Mouse (Mus musculus): ENCODE results near the gene E130208F15Rik. TPM values are rescaled to one million over a fixed set of nuclear protein-coding genes. Genes with fewer than 3 reads are reported as not detected.

E130208F15Rik gene
- polyA plus RNA-seq, 1 experiment, result not detected

- TF ChIP-seq POLR2A (IDR thresholded peaks at IDR 0.05; ENCODE audit: borderline replicate concordance, control insufficient read depth, low read depth, low read length) (no peak), CTCF (IDR thresholded peaks at IDR 0.05; ENCODE audit: control insufficient read depth, insufficient read depth, low read length) (no peak)
- H3K27ac ChIP-seq (ENCODE audit: control insufficient read depth, insufficient read depth, low read depth, low read length, poor library complexity), result no peak overlapping the region
- H3K4me1 ChIP-seq (ENCODE audit: control insufficient read depth, insufficient read depth, low read length), result no peaks in the 10 kb centered on the region
- H3K4me3 ChIP-seq (replicated peaks; ENCODE audit: control insufficient read depth, low read depth, low read length), result no peak overlapping the region
- 79% methylated on average over 5 of the region's 5 CpGs for WGBS
Measured at GRCm38 (mm10) chr7:30294296-30294695, 27.2 kb upstream of the E130208F15Rik start.

- no peak for TF ChIP-seq POLR2A (IDR thresholded peaks at IDR 0.05; ENCODE audit: borderline replicate concordance, control insufficient read depth, low read depth, low read length)
- TF ChIP-seq CTCF (IDR thresholded peaks at IDR 0.05; ENCODE audit: control insufficient read depth, insufficient read depth, low read length), result no peak
- no peak overlapping the region for H3K27ac ChIP-seq (ENCODE audit: control insufficient read depth, insufficient read depth, low read depth, low read length, poor library complexity)
- no peak overlapping the region for H3K4me3 ChIP-seq (replicated peaks; ENCODE audit: control insufficient read depth, low read depth, low read length)
- H3K4me1 ChIP-seq (ENCODE audit: control insufficient read depth, insufficient read depth, low read length), result no peaks in the 10 kb centered on the region
- WGBS, result 79% methylated on average over 10 of the region's 10 CpGs
Measured at GRCm38 (mm10) chr7:30295103-30295502, 26.4 kb upstream of the E130208F15Rik start.

GRCm38 (mm10) chr7:30296816-30297215 lies 24.7 kb upstream of the E130208F15Rik start:
- Histone ChIP-seq H3K4me1 (ENCODE audit: control insufficient read depth, insufficient read depth, low read length) (no peaks in the 10 kb centered on the region), H3K27ac (ENCODE audit: control insufficient read depth, insufficient read depth, low read depth, low read length, poor library complexity) (no peak overlapping the region), H3K4me3 (replicated peaks; ENCODE audit: control insufficient read depth, low read depth, low read length) (no peak overlapping the region)
- no peak for TF ChIP-seq CTCF (IDR thresholded peaks at IDR 0.05; ENCODE audit: control insufficient read depth, insufficient read depth, low read length)
- 80% methylated on average over 15 of the region's 15 CpGs for WGBS

- no peaks in the 10 kb centered on the region for H3K4me1 ChIP-seq (ENCODE audit: control insufficient read depth, insufficient read depth, low read length)
- TF ChIP-seq POLR2A (IDR thresholded peaks at IDR 0.05; ENCODE audit: borderline replicate concordance, control insufficient read depth, low read depth, low read length) (no peak), CTCF (IDR thresholded peaks at IDR 0.05; ENCODE audit: control insufficient read depth, insufficient read depth, low read length) (no peak)
- H3K27ac ChIP-seq (ENCODE audit: control insufficient read depth, insufficient read depth, low read depth, low read length, poor library complexity), result no peak overlapping the region
- 87% methylated on average over 16 of the region's 16 CpGs for WGBS
- H3K4me3 ChIP-seq (replicated peaks; ENCODE audit: control insufficient read depth, low read depth, low read length), result no peak overlapping the region
Measured at GRCm38 (mm10) chr7:30297266-30297665, 24.3 kb upstream of the E130208F15Rik start.

GRCm38 (mm10) chr7:30300914-30301313 lies 20.6 kb upstream of the E130208F15Rik start:
- Histone ChIP-seq H3K4me3 (replicated peaks; ENCODE audit: control insufficient read depth, low read depth, low read length) (no peak overlapping the region), H3K27ac (ENCODE audit: control insufficient read depth, insufficient read depth, low read depth, low read length, poor library complexity) (no peak overlapping the region), H3K4me1 (ENCODE audit: control insufficient read depth, insufficient read depth, low read length) (no peaks in the 10 kb centered on the region)
- WGBS, result 62% methylated on average over 3 of the region's 3 CpGs
- no peak for TF ChIP-seq POLR2A (IDR thresholded peaks at IDR 0.05; ENCODE audit: borderline replicate concordance, control insufficient read depth, low read depth, low read length)
- peak; percentile 69 for TF ChIP-seq CTCF (IDR thresholded peaks at IDR 0.05; ENCODE audit: control insufficient read depth, insufficient read depth, low read length)

GRCm38 (mm10) chr7:30306083-30306779 lies 15.3 kb upstream of the E130208F15Rik start:
- WGBS, result 85% methylated on average over 16 of the region's 16 CpGs
- peak; percentile 24 for TF ChIP-seq CTCF (IDR thresholded peaks at IDR 0.05; ENCODE audit: control insufficient read depth, insufficient read depth, low read length)
- no peak for TF ChIP-seq POLR2A (IDR thresholded peaks at IDR 0.05; ENCODE audit: borderline replicate concordance, control insufficient read depth, low read depth, low read length)
- Histone ChIP-seq H3K4me1 (ENCODE audit: control insufficient read depth, insufficient read depth, low read length) (no peaks in the 10 kb centered on the region; the same call in 1 of the 2 replicates), H3K27ac (ENCODE audit: control insufficient read depth, insufficient read depth, low read depth, low read length, poor library complexity) (no peak overlapping the region), H3K4me3 (replicated peaks; ENCODE audit: control insufficient read depth, low read depth, low read length) (no peak overlapping the region)

GRCm38 (mm10) chr7:30308076-30309005 lies 13.2 kb upstream of the E130208F15Rik start, which contains the start of gene Alkbh6:
Gene Alkbh6, plus strand, starts transcription at chr7:30308717.
- WGBS, result 6% methylated on average over 27 of the region's 27 CpGs
- peak; percentile 63 for TF ChIP-seq POLR2A (IDR thresholded peaks at IDR 0.05; ENCODE audit: borderline replicate concordance, control insufficient read depth, low read depth, low read length)
- 0 out of 2 replicates have a peak, but pooled peaks have one; percentile 1 for TF ChIP-seq CTCF (IDR thresholded peaks at IDR 0.05; ENCODE audit: control insufficient read depth, insufficient read depth, low read length)
- H3K4me1 ChIP-seq (ENCODE audit: control insufficient read depth, insufficient read depth, low read length), result no peaks in the 10 kb centered on the region; the same call in 1 of the 2 replicates
- H3K27ac ChIP-seq (ENCODE audit: control insufficient read depth, insufficient read depth, low read depth, low read length, poor library complexity), result no peak within 1 kb of the TSS
- peak within 1 kb of the TSS; percentile 68 for H3K4me3 ChIP-seq (replicated peaks; ENCODE audit: control insufficient read depth, low read depth, low read length)
